In genomic region chr4:102853330-102854022, GRCm38 (mm10) we compare ENCODE assay signal across 16 mouse cellular contexts.
A peak's percentile ranks its signal among the peaks of the same experiment; 100 is the strongest.
DNase-seq lines count a peak whose midpoint lies in the region; ATAC-seq and TF ChIP-seq lines count a peak whose summit lies in the region.
"Had no signal": no experiment of that assay in that cellular context is flagged by ENCODE, and none has a peak within 500 bp of the region (broad histone marks: within the 10 kb centered on the region; RNA-seq: fewer than 3 reads in every experiment).

No protein-coding gene starts in this region.

- no peaks in the 10 kb centered on the region for H3K27me3 ChIP-seq in hindbrain, embryonic 13.5 days
- no peaks in the 10 kb centered on the region for H3K27me3 ChIP-seq in hindbrain, embryonic 11.5 days (ENCODE audit: control insufficient read depth, insufficient read depth, low read length)
- H3K27me3 ChIP-seq in lung, embryonic 14.5 days (ENCODE audit: insufficient read depth, low read length) = no peaks in the 10 kb centered on the region
- no peaks in the 10 kb centered on the region for H3K27me3 ChIP-seq in embryonic facial prominence, embryonic 11.5 days (ENCODE audit: control insufficient read depth, insufficient read depth, low read length)
- H3K27me3 ChIP-seq: hindbrain, embryonic 15.5 days had no signal

- peaks cover 8% of the 10 kb centered on the region; the same call in 1 of the 2 replicates for H3K36me3 ChIP-seq in hindbrain, embryonic 13.5 days
- H3K36me3 ChIP-seq in hindbrain, embryonic 11.5 days (ENCODE audit: control insufficient read depth, insufficient read depth, low read length) = no peaks in the 10 kb centered on the region
- H3K36me3 ChIP-seq in lung, embryonic 14.5 days (ENCODE audit: insufficient read depth) = no peaks in the 10 kb centered on the region
- H3K36me3 ChIP-seq in embryonic facial prominence, embryonic 11.5 days (replicated peaks; ENCODE audit: control insufficient read depth, insufficient read depth, low read depth, low read length) = no peaks in the 10 kb centered on the region
- H3K36me3 ChIP-seq: heart, embryonic 13.5 days; hindbrain, embryonic 15.5 days; midbrain, embryonic 10.5 days had no signal

- H3K27ac ChIP-seq in hindbrain, embryonic 13.5 days = peak overlapping the region; percentile 35; the same call in 1 of the 2 replicates
- H3K27ac ChIP-seq in hindbrain, embryonic 11.5 days (ENCODE audit: low read depth, low read length) = no peak overlapping the region
- H3K27ac ChIP-seq in lung, embryonic 14.5 days (ENCODE audit: low read depth) = no peak overlapping the region
- no peak overlapping the region for H3K27ac ChIP-seq in embryonic facial prominence, embryonic 11.5 days (replicated peaks; ENCODE audit: low read depth, low read length)
- H3K27ac ChIP-seq: heart, embryonic 13.5 days; hindbrain, embryonic 15.5 days; midbrain, embryonic 10.5 days had no signal

- ATAC-seq in hindbrain, embryonic 13.5 days (ENCODE audit: low FRiP score) = no peak
- no peak for ATAC-seq in hindbrain, embryonic 11.5 days (ENCODE audit: low FRiP score)
- no peak for ATAC-seq in lung, embryonic 14.5 days (ENCODE audit: insufficient read depth)
- no peak for ATAC-seq in embryonic facial prominence, embryonic 11.5 days (replicated peaks; ENCODE audit: insufficient number of reproducible peaks, low FRiP score, low TSS enrichment, low read depth)

- no peak overlapping the region for H3K9ac ChIP-seq in hindbrain, embryonic 13.5 days
- H3K9ac ChIP-seq in hindbrain, embryonic 11.5 days (ENCODE audit: low read depth, low read length) = no peak overlapping the region
- no peak overlapping the region for H3K9ac ChIP-seq in lung, embryonic 14.5 days
- H3K9ac ChIP-seq in embryonic facial prominence, embryonic 11.5 days (replicated peaks; ENCODE audit: low read length) = no peak overlapping the region
- H3K9ac ChIP-seq: heart, embryonic 13.5 days; hindbrain, embryonic 15.5 days had no signal

- DNase-seq in cerebellum, adult 9-10 months = peak; percentile 57
- no peak for DNase-seq in cerebellum, adult 11 months
- no peak for DNase-seq in hindbrain, embryonic 11.5 days (ENCODE audit: low spot score)
- DNase-seq in lung, embryonic 14.5 days = peak; percentile 54
- no peak for DNase-seq in lung, postnatal 25 days (ENCODE audit: low spot score)
- DNase-seq in embryonic facial prominence, embryonic 11.5 days (ENCODE audit: low spot score) = peak; percentile 17
- DNase-seq in layer of hippocampus, adult 9-11 months = no peak
- DNase-seq: adrenal gland, postnatal 36 days; B cell, adult 2 months; embryo, embryonic 11 days; kidney, adult 18-20 months; thymus, adult 18-20 months had no signal

- H3K4me3 ChIP-seq in hindbrain, embryonic 13.5 days = no peak overlapping the region
- no peak overlapping the region for H3K4me3 ChIP-seq in hindbrain, embryonic 11.5 days (ENCODE audit: low read depth, low read length)
- H3K4me3 ChIP-seq in lung, embryonic 14.5 days (ENCODE audit: low read depth, low read length) = no peak overlapping the region
- no peak overlapping the region for H3K4me3 ChIP-seq in embryonic facial prominence, embryonic 11.5 days (ENCODE audit: low read depth, low read length)
- H3K4me3 ChIP-seq: heart, embryonic 13.5 days; hindbrain, embryonic 15.5 days; midbrain, embryonic 10.5 days had no signal

- 81% methylated on average over 9 of the region's 9 CpGs for WGBS in hindbrain, embryonic 13.5 days
- 72% methylated on average over 9 of the region's 9 CpGs for WGBS in hindbrain, embryonic 11.5 days
- WGBS in lung, embryonic 14.5 days = 53% methylated on average over 9 of the region's 9 CpGs
- WGBS in embryonic facial prominence, embryonic 11.5 days = 58% methylated on average over 9 of the region's 9 CpGs

- H3K4me2 ChIP-seq in hindbrain, embryonic 13.5 days = no peak overlapping the region
- no peak overlapping the region for H3K4me2 ChIP-seq in hindbrain, embryonic 11.5 days (replicated peaks; ENCODE audit: low read depth, low read length)
- H3K4me2 ChIP-seq in lung, embryonic 14.5 days = no peak overlapping the region
- H3K4me2 ChIP-seq in embryonic facial prominence, embryonic 11.5 days (ENCODE audit: low read depth, low read length) = no peak overlapping the region
- H3K4me2 ChIP-seq: heart, embryonic 13.5 days; hindbrain, embryonic 15.5 days had no signal

- peaks cover 17% of the 10 kb centered on the region for H3K4me1 ChIP-seq in hindbrain, embryonic 13.5 days (replicated peaks)
- no peaks in the 10 kb centered on the region for H3K4me1 ChIP-seq in hindbrain, embryonic 11.5 days (replicated peaks; ENCODE audit: control insufficient read depth, insufficient read depth, low read length)
- no peaks in the 10 kb centered on the region for H3K4me1 ChIP-seq in lung, embryonic 14.5 days (ENCODE audit: insufficient read depth)
- H3K4me1 ChIP-seq in embryonic facial prominence, embryonic 11.5 days (ENCODE audit: control insufficient read depth, insufficient read depth, low read length) = no peaks in the 10 kb centered on the region

- no peak for TF ChIP-seq CTCF in lung, embryonic 14.5 days (IDR thresholded peaks at IDR 0.05; ENCODE audit: low read depth)

- no peaks in the 10 kb centered on the region for H3K9me3 ChIP-seq in hindbrain, embryonic 13.5 days
- no peaks in the 10 kb centered on the region for H3K9me3 ChIP-seq in hindbrain, embryonic 11.5 days (ENCODE audit: control insufficient read depth, low read length)
- H3K9me3 ChIP-seq in lung, embryonic 14.5 days (ENCODE audit: low read depth, low read length) = no peaks in the 10 kb centered on the region
- H3K9me3 ChIP-seq in embryonic facial prominence, embryonic 11.5 days (replicated peaks; ENCODE audit: control insufficient read depth, low read length) = no peaks in the 10 kb centered on the region
- H3K9me3 ChIP-seq: heart, embryonic 13.5 days; hindbrain, embryonic 15.5 days; midbrain, embryonic 10.5 days had no signal

Comparison
In these comparisons a context has a peak if more than half of its experiments do, and no peak if none do; other contexts are left out.
1. DNase-seq: peak in cerebellum, adult 9-10 months (single experiment), lung, embryonic 14.5 days (single experiment) and embryonic facial prominence, embryonic 11.5 days (single experiment); none in cerebellum, adult 11 months (single experiment), hindbrain, embryonic 11.5 days (single experiment), lung, postnatal 25 days (single experiment) and layer of hippocampus, adult 9-11 months (single experiment).